Mouse (Mus musculus): Measurements from ENCODE around the gene Caskin1. TPM values are rescaled to one million over a fixed set of nuclear protein-coding genes. Genes with fewer than 3 reads are reported as not detected.

Gene Caskin1
- polyA plus RNA-seq, 1 experiment = 0.47 TPM

GRCm38 (mm10) chr17:24548921-24549617 lies 60.7 kb downstream of the Caskin1 start:
- TF ChIP-seq CTCF (IDR thresholded peaks at IDR 0.05; ENCODE audit: extremely low read depth, insufficient read depth, insufficient read length, insufficient replicate concordance) (no peak), POLR2A (IDR thresholded peaks at IDR 0.05; ENCODE audit: low read depth, low read length) (no peak)
- peak; percentile 33 to 42 for DNase-seq (ENCODE audit: low read depth in 1 of 2, low spot score in 2 of 2)
- H3K27me3 ChIP-seq (ENCODE audit: control insufficient read depth, insufficient read depth, low read length) = no peaks in the 10 kb centered on the region
- peak overlapping the region; percentile 71 for H3K4me3 ChIP-seq (ENCODE audit: extremely low read depth, insufficient read depth, insufficient read length)
- H3K36me3 ChIP-seq (ENCODE audit: control insufficient read depth, insufficient read depth, low read length) = no peaks in the 10 kb centered on the region; the same call in 1 of the 2 replicates
- peak overlapping the region; percentile 83 for H3K27ac ChIP-seq (ENCODE audit: insufficient read depth, low read length)
- no peaks in the 10 kb centered on the region for H3K4me1 ChIP-seq (ENCODE audit: control insufficient read depth, insufficient read depth, insufficient read length)
- 1% methylated on average over 23 of the region's 23 CpGs for WGBS

GRCm38 (mm10) chr17:24549618-24550415 lies 61.4 kb downstream of the Caskin1 start, which contains the start of gene Pkd1:
Pkd1 (plus strand) TSS chr17:24549834.
- Histone ChIP-seq H3K27me3 (ENCODE audit: control insufficient read depth, insufficient read depth, low read length) (no peaks in the 10 kb centered on the region), H3K27ac (ENCODE audit: insufficient read depth, low read length) (peak within 1 kb of the TSS; percentile 83), H3K36me3 (ENCODE audit: control insufficient read depth, insufficient read depth, low read length) (no peaks in the 10 kb centered on the region; the same call in 1 of the 2 replicates), H3K4me1 (ENCODE audit: control insufficient read depth, insufficient read depth, insufficient read length) (no peaks in the 10 kb centered on the region), H3K4me3 (ENCODE audit: extremely low read depth, insufficient read depth, insufficient read length) (peak within 1 kb of the TSS; percentile 77)
- TF ChIP-seq POLR2A (IDR thresholded peaks at IDR 0.05; ENCODE audit: low read depth, low read length) (peak; percentile 96), CTCF (IDR thresholded peaks at IDR 0.05; ENCODE audit: extremely low read depth, insufficient read depth, insufficient read length, insufficient replicate concordance) (no peak)
- WGBS = under 1% methylated on average over 62 of the region's 72 CpGs
- peak; percentile 99 for DNase-seq (ENCODE audit: low read depth in 1 of 2, low spot score in 2 of 2)

GRCm38 (mm10) chr17:24550416-24551049 lies 62.1 kb downstream of the Caskin1 start:
- TF ChIP-seq CTCF (IDR thresholded peaks at IDR 0.05; ENCODE audit: extremely low read depth, insufficient read depth, insufficient read length, insufficient replicate concordance) = no peak
- peak; percentile 25 to 67 for DNase-seq (ENCODE audit: low read depth in 1 of 2, low spot score in 2 of 2)
- H3K27ac ChIP-seq (ENCODE audit: insufficient read depth, low read length) = peak overlapping the region; percentile 81

GRCm38 (mm10) chr17:24551050-24551444 lies 62.6 kb downstream of the Caskin1 start:
- WGBS = 72% methylated on average over 3 of the region's 3 CpGs
- TF ChIP-seq CTCF (IDR thresholded peaks at IDR 0.05; ENCODE audit: extremely low read depth, insufficient read depth, insufficient read length, insufficient replicate concordance) = no peak
- TF ChIP-seq POLR2A (IDR thresholded peaks at IDR 0.05; ENCODE audit: low read depth, low read length) = no peak
- H3K27ac ChIP-seq (ENCODE audit: insufficient read depth, low read length) = no peak overlapping the region

More at GRCm38 (mm10) chr17:24550416-24551049, 62.1 kb downstream of the Caskin1 start:
- no peaks in the 10 kb centered on the region for H3K27me3 ChIP-seq (ENCODE audit: control insufficient read depth, insufficient read depth, low read length)
- no peaks in the 10 kb centered on the region for H3K4me1 ChIP-seq (ENCODE audit: control insufficient read depth, insufficient read depth, insufficient read length)
- H3K36me3 ChIP-seq (ENCODE audit: control insufficient read depth, insufficient read depth, low read length) = no peaks in the 10 kb centered on the region; the same call in 1 of the 2 replicates
- WGBS = 5% methylated on average over 44 of the region's 44 CpGs
- peak overlapping the region; percentile 77 for H3K4me3 ChIP-seq (ENCODE audit: extremely low read depth, insufficient read depth, insufficient read length)

GRCm38 (mm10) chr17:24557091-24557490 lies 68.7 kb downstream of the Caskin1 start:
- 92% methylated on average over 7 of the region's 7 CpGs for WGBS
- no peak for DNase-seq (ENCODE audit: low read depth in 1 of 2, low spot score in 2 of 2)
- Histone ChIP-seq H3K4me1 (ENCODE audit: control insufficient read depth, insufficient read depth, insufficient read length) (peaks cover 4% of the 10 kb centered on the region; the same call in 1 of the 2 replicates), H3K27ac (ENCODE audit: insufficient read depth, low read length) (no peak overlapping the region), H3K36me3 (ENCODE audit: control insufficient read depth, insufficient read depth, low read length) (no peaks in the 10 kb centered on the region), H3K4me3 (ENCODE audit: extremely low read depth, insufficient read depth, insufficient read length) (no peak overlapping the region), H3K27me3 (ENCODE audit: control insufficient read depth, insufficient read depth, low read length) (no peaks in the 10 kb centered on the region)
- TF ChIP-seq POLR2A (IDR thresholded peaks at IDR 0.05; ENCODE audit: low read depth, low read length) (no peak), CTCF (IDR thresholded peaks at IDR 0.05; ENCODE audit: extremely low read depth, insufficient read depth, insufficient read length, insufficient replicate concordance) (no peak)

More at GRCm38 (mm10) chr17:24551050-24551444, 62.6 kb downstream of the Caskin1 start:
- no peaks in the 10 kb centered on the region for H3K4me1 ChIP-seq (ENCODE audit: control insufficient read depth, insufficient read depth, insufficient read length)
- DNase-seq (ENCODE audit: low read depth in 1 of 2, low spot score in 2 of 2) = no peak
- H3K36me3 ChIP-seq (ENCODE audit: control insufficient read depth, insufficient read depth, low read length) = no peaks in the 10 kb centered on the region; the same call in 1 of the 2 replicates
- H3K27me3 ChIP-seq (ENCODE audit: control insufficient read depth, insufficient read depth, low read length) = no peaks in the 10 kb centered on the region
- H3K4me3 ChIP-seq (ENCODE audit: extremely low read depth, insufficient read depth, insufficient read length) = peak overlapping the region; percentile 77; the same call in 1 of the 2 replicates

Other genes with a start within 250 kb of the Caskin1 start
- 9.7 and 11.1 TPM in 2 replicates for gene Ccnf, start 237.1 kb upstream of the Caskin1 start, polyA plus RNA-seq (2012; rRNA removed)
- gene Abca17, start 137.5 kb upstream of the Caskin1 start, polyA plus RNA-seq (2012; rRNA removed) = 0.05 and 0.15 TPM in 2 replicates
- 32.6 and 34.9 TPM in 2 replicates for gene Abca3, start 136.7 kb upstream of the Caskin1 start, polyA plus RNA-seq (2012; rRNA removed)
- gene Rnps1, start 74.0 kb upstream of the Caskin1 start, polyA plus RNA-seq (2012; rRNA removed) = 87.0 and 113 TPM in 2 replicates
- 28.0 and 38.1 TPM in 2 replicates for gene Eci1, start 62.0 kb upstream of the Caskin1 start, polyA plus RNA-seq (2012; rRNA removed)
- gene Dnase1l2, start 45.5 kb upstream of the Caskin1 start, polyA plus RNA-seq (2012; rRNA removed) = 7.8 and 8.6 TPM in 2 replicates
- 95.9 and 110 TPM in 2 replicates for gene E4f1, start 18.3 kb upstream of the Caskin1 start, polyA plus RNA-seq (2012; rRNA removed)
- 31.6 and 51.3 TPM in 2 replicates for gene Pgp, start 18.2 kb upstream of the Caskin1 start, polyA plus RNA-seq (2012; rRNA removed)
- 1.5 and 1.9 TPM in 2 replicates for gene Bricd5, start 14.7 kb upstream of the Caskin1 start, polyA plus RNA-seq (2012; rRNA removed)
- gene Mlst8, start 9.5 kb upstream of the Caskin1 start, polyA plus RNA-seq (2012; rRNA removed) = 37.8 and 43.7 TPM in 2 replicates
- 182 and 213 TPM in 2 replicates for gene Traf7, start 39.3 kb downstream of the Caskin1 start, polyA plus RNA-seq (2012; rRNA removed)
- gene Rab26, start 45.6 kb downstream of the Caskin1 start, polyA plus RNA-seq (2012; rRNA removed) = 2.2 and 2.5 TPM in 2 replicates
- 70.8 and 73.9 TPM in 2 replicates for gene Pkd1, start 61.2 kb downstream of the Caskin1 start, polyA plus RNA-seq (2012; rRNA removed)
- gene Tsc2, start 144.0 kb downstream of the Caskin1 start, polyA plus RNA-seq (2012; rRNA removed) = 86.1 and 90.2 TPM in 2 replicates
- 7.1 and 8.1 TPM in 2 replicates for gene Nthl1, start 144.1 kb downstream of the Caskin1 start, polyA plus RNA-seq (2012; rRNA removed)
- 62.2 and 66.7 TPM in 2 replicates for gene Slc9a3r2, start 161.7 kb downstream of the Caskin1 start, polyA plus RNA-seq (2012; rRNA removed)
- gene Npw, start 169.9 kb downstream of the Caskin1 start, polyA plus RNA-seq (2012; rRNA removed) = 0.71 and 1.7 TPM in 2 replicates
- gene Zfp598, start 181.1 kb downstream of the Caskin1 start, polyA plus RNA-seq (2012; rRNA removed) = 59.7 and 77.0 TPM in 2 replicates
- gene Syngr3, start 201.4 kb downstream of the Caskin1 start, polyA plus RNA-seq (2012; rRNA removed) = 0.20 and 0.23 TPM in 2 replicates
- 13.8 and 26.7 TPM in 2 replicates for gene Gfer, start 207.6 kb downstream of the Caskin1 start, polyA plus RNA-seq (2012; rRNA removed)
- gene Noxo1, start 207.6 kb downstream of the Caskin1 start, polyA plus RNA-seq (2012; rRNA removed) = 6.8 and 7.5 TPM in 2 replicates
- 52.5 and 59.8 TPM in 2 replicates for gene Tbl3, start 219.1 kb downstream of the Caskin1 start, polyA plus RNA-seq (2012; rRNA removed)
- gene Rnf151, start 229.5 kb downstream of the Caskin1 start, polyA plus RNA-seq (2012; rRNA removed) = 0.41 and 0.86 TPM in 2 replicates
- gene Rps2, start 229.5 kb downstream of the Caskin1 start, polyA plus RNA-seq (2012; rRNA removed) = 2,560 and 3,342 TPM in 2 replicates
- 91.1 and 135 TPM in 2 replicates for gene Ndufb10, start 235.9 kb downstream of the Caskin1 start, polyA plus RNA-seq (2012; rRNA removed)
- not detected in 2 replicates for gene Rpl3l, start 239.2 kb downstream of the Caskin1 start, polyA plus RNA-seq (2012; rRNA removed)
- 56.7 and 66.9 TPM in 2 replicates for gene Msrb1, start 248.0 kb downstream of the Caskin1 start, polyA plus RNA-seq (2012; rRNA removed)

Data from spleen, adult 2 months (tissue).